Mouse (Mus musculus) forebrain, postnatal 0 days (tissue): ENCODE data around the gene Klf15. TPM values are rescaled to one million over a fixed set of nuclear protein-coding genes. Genes with fewer than 3 reads are reported as not detected.

Source experiments
- ATAC-seq: fragments of 200-750 bp; cut with Nextera tagmentation; 2 replicates; pipeline ENCODE4 v1.8.0; 2017; ENCODE audit warnings: mild to moderate bottlenecking, moderate library complexity
- DNase-seq: peaks from one replicate; pipeline ENCODE4 v3.0.0-alpha.2; 2015
- H3K27ac ChIP-seq: fragments of 300-500 bp; sonication (generic); 2 replicates; pipeline ENCODE4 v1.5.1; 2014; ENCODE audit warnings: low read depth, mild to moderate bottlenecking, antibody characterized with exemption, low read length, moderate library complexity, mixed read lengths
- H3K27me3 ChIP-seq: fragments of 300-500 bp; sonication (generic); 2 replicates; pipeline ENCODE4 v1.6.1; 2014; ENCODE audit warnings: mild to moderate bottlenecking, low read length, mixed read lengths; ENCODE audit not compliant: insufficient read depth
- H3K36me3 ChIP-seq: fragments of 300-500 bp; sonication (generic); 2 replicates; pipeline ENCODE4 v1.6.1; 2014; ENCODE audit warnings: mild to moderate bottlenecking, moderate library complexity; ENCODE audit not compliant: insufficient read depth
- H3K4me1 ChIP-seq: fragments of 300-500 bp; sonication (generic); 2 replicates; pipeline ENCODE4 v1.6.1; 2014; ENCODE audit warnings: antibody characterized with exemption; ENCODE audit not compliant: insufficient read depth
- H3K4me2 ChIP-seq: fragments of 300-500 bp; sonication (generic); 2 replicates; pipeline ENCODE4 v1.6.1; 2014; ENCODE audit warnings: low read depth, mild to moderate bottlenecking, moderate library complexity
- H3K4me3 ChIP-seq: fragments of 300-500 bp; sonication (generic); 2 replicates; pipeline ENCODE4 v1.5.1; 2014; ENCODE audit warnings: low read depth, low read length, mixed read lengths
- H3K9ac ChIP-seq: fragments of 300-500 bp; sonication (generic); 2 replicates; pipeline ENCODE4 v1.6.1; 2014; ENCODE audit warnings: mild to moderate bottlenecking
- H3K9me3 ChIP-seq: fragments of 300-500 bp; sonication (generic); 2 replicates; pipeline ENCODE4 v1.6.1; 2016; ENCODE audit warnings: low read length
- CTCF ChIP-seq: sonication (generic); IDR thresholded peaks from 2 replicates; pipeline ENCODE4 v1.5.1; 2016; ENCODE audit warnings: antibody characterized with exemption, control low read depth, low read depth
- WGBS: fragments of 180-500 bp; shearing (Covaris S2); extraction: QIAGEN DNeasy Blood & Tissue Kit; methylation state at CpG from one replicate; pipeline ENCODE4 v1.1.7; 2014; 5-methylcytosine and 5-hydroxymethylcytosine counted together
- polyA plus RNA-seq: library from polyadenylated mRNA; unstranded; fragments of >200 nt; fragmentation: Nextera tagmentation; extraction: Ambion mirVana; gene quantifications from 2 replicates; pipeline ENCODE4 v1.2.1, GENCODE M21; 2015
- total RNA-seq: library from RNA; depleted of rRNA; stranded (reverse); fragments of >200 nt; gene quantifications from 2 replicates; pipeline ENCODE4 v1.2.3, GENCODE M21; 2014

The Klf15 gene
- total and polyA plus RNA-seq, 2 experiments from 2014 or later: 17.5 to 24.6 TPM

DNA sequence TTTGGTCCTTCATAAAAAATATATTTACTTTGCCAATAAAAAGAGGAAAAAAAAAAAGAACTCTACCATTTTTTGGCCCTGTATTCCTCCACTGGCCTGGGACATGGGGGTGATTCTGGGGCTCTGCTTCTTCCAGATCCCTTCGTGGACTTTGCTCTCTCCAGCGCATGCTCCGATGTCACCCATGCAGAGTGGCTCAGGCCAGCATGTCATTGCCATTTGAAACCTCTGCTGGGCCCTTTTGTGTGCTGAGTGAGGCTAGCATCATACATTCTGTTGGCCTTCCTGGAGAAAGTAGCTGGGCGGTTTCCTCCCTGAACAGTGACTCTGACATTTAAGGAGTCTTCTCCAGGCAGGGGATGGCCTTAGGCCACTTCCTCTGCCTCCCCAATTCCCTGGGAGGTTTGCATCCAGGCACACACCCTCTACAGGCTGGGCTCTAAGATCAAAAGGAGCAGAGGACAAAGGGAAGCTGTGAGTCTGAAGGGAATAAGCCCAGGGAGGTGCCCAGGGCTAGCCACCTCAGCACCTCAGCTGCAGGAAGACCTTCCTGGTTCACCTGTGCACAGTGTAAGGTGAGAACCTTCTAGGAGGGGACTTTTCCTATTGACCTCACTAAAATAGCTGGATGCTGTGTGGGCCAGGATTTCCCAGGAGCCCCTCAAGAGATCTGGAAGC lies 12.9 kb downstream of the Klf15 start:
- Histone ChIP-seq H3K36me3 (no peaks in the 10 kb centered on the region), H3K4me3 (no peak overlapping the region), H3K9me3 (no peaks in the 10 kb centered on the region), H3K27me3 (no peaks in the 10 kb centered on the region), H3K9ac (no peak overlapping the region), H3K27ac (no peak overlapping the region), H3K4me2 (no peak overlapping the region), H3K4me1 (no peaks in the 10 kb centered on the region)
- DNase-seq: no peak
- TF ChIP-seq CTCF: no peak
- ATAC-seq: no peak
- 78% methylated on average over 4 of the region's 4 CpGs for WGBS

DNA sequence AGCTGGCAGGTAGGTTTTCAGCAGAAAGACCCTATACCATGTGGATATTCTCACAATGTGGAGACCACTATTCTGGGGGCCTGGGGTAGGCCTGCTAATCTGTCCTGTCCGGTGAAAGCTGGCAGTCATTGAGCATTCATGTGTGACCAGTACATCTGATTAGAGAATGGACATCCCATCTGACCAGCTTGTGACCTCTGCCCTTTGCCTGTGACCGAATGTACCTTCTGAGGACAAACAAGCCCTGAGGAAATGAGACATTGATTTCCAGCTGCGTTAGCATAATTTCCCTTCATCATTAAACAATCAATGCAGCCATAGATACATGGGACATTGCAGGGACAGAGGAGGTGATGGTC lies 13.5 kb downstream of the Klf15 start:
- H3K9ac ChIP-seq: no peak overlapping the region
- H3K27me3 ChIP-seq: no peaks in the 10 kb centered on the region
- ATAC-seq: no peak
- H3K9me3 ChIP-seq: no peaks in the 10 kb centered on the region
- H3K27ac ChIP-seq: no peak overlapping the region
- 77% methylated on average over 3 of the region's 3 CpGs for WGBS
- TF ChIP-seq CTCF: no peak
- H3K4me1 ChIP-seq: no peaks in the 10 kb centered on the region
- no peak overlapping the region for H3K4me3 ChIP-seq
- no peaks in the 10 kb centered on the region for H3K36me3 ChIP-seq
- H3K4me2 ChIP-seq: no peak overlapping the region
- DNase-seq: no peak

GRCm38 (mm10) chr6:90476941-90477518 lies 14.7 kb downstream of the Klf15 start:
- DNase-seq (peak; percentile 27), ATAC-seq (peak; percentile 85)
- Histone ChIP-seq H3K4me2 (no peak overlapping the region), H3K36me3 (no peaks in the 10 kb centered on the region), H3K9me3 (no peaks in the 10 kb centered on the region), H3K9ac (no peak overlapping the region), H3K27me3 (no peaks in the 10 kb centered on the region), H3K27ac (no peak overlapping the region), H3K4me3 (no peak overlapping the region), H3K4me1 (no peaks in the 10 kb centered on the region)
- no peak for TF ChIP-seq CTCF
- 54% methylated on average over 14 of the region's 14 CpGs for WGBS

DNA sequence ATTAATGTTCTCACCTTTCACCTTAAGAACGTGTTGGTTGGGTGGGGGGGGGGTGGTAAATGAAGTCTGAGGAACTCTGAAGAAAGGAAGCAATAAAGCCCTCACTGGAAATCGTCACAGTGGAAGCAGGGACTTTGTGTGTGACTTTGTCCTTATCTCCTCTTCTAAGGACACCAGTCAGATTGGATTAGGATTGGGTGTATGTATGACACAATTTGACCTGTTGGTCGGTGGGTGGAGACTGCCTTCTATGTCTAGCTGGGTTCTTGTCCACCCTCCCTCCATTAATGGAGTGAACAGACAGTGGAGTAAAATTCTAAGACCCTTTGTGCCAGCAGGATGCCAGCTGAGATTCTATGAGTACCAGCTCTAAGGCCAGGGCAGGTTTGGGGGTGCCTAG lies 21.9 kb downstream of the Klf15 start:
- no peak for TF ChIP-seq CTCF
- no peak overlapping the region for H3K4me2 ChIP-seq
- H3K27me3 ChIP-seq: no peaks in the 10 kb centered on the region
- H3K36me3 ChIP-seq: no peaks in the 10 kb centered on the region
- no peaks in the 10 kb centered on the region for H3K9me3 ChIP-seq
- ATAC-seq (no peak), DNase-seq (no peak)
- H3K27ac ChIP-seq: no peak overlapping the region
- H3K4me1 ChIP-seq: no peaks in the 10 kb centered on the region
- no peak overlapping the region for H3K4me3 ChIP-seq
- 79% methylated on average over 3 of the region's 3 CpGs for WGBS
- no peak overlapping the region for H3K9ac ChIP-seq

- Histone ChIP-seq H3K4me3 (no peak overlapping the region), H3K9ac (no peak overlapping the region), H3K9me3 (no peaks in the 10 kb centered on the region), H3K27ac (no peak overlapping the region; the same call in 1 of the 2 replicates), H3K4me2 (no peak overlapping the region), H3K36me3 (no peaks in the 10 kb centered on the region), H3K4me1 (no peaks in the 10 kb centered on the region), H3K27me3 (no peaks in the 10 kb centered on the region)
- no peak for TF ChIP-seq CTCF
- 69% methylated on average over 5 of the region's 5 CpGs for WGBS
- no peak for ATAC-seq
- no peak for DNase-seq
These were observed 22.5 kb downstream of the Klf15 start for GRCm38 (mm10) chr6:90484876-90485275.

GRCm38 (mm10) chr6:90486176-90486921 lies 24.0 kb downstream of the Klf15 start, which contains the start of gene Aldh1l1:
Gene Aldh1l1 (plus strand): TSS chr6:90486427.
- H3K9ac ChIP-seq: no peak within 1 kb of the TSS
- 87% methylated on average over 12 of the region's 12 CpGs for WGBS

GRCm38 (mm10) chr6:90487531-90487930 lies 25.2 kb downstream of the Klf15 start:
- 94% methylated on average over 1 of the region's 1 CpGs for WGBS
- no peaks in the 10 kb centered on the region for H3K4me1 ChIP-seq
- no peaks in the 10 kb centered on the region for H3K27me3 ChIP-seq
- no peak overlapping the region for H3K27ac ChIP-seq
- H3K9ac ChIP-seq: no peak overlapping the region
- TF ChIP-seq CTCF: no peak
- ATAC-seq (no peak), DNase-seq (no peak)
- no peak overlapping the region for H3K4me2 ChIP-seq
- H3K36me3 ChIP-seq: no peaks in the 10 kb centered on the region
- H3K9me3 ChIP-seq: no peaks in the 10 kb centered on the region
- no peak overlapping the region for H3K4me3 ChIP-seq

More at GRCm38 (mm10) chr6:90486176-90486921, 24.0 kb downstream of the Klf15 start, which contains the start of gene Aldh1l1:
- ATAC-seq (no peak), DNase-seq (no peak)
- Histone ChIP-seq H3K27ac (no peak within 1 kb of the TSS), H3K36me3 (no peaks in the 10 kb centered on the region), H3K4me1 (no peaks in the 10 kb centered on the region), H3K9me3 (no peaks in the 10 kb centered on the region), H3K4me2 (no peak within 1 kb of the TSS), H3K4me3 (no peak within 1 kb of the TSS), H3K27me3 (no peaks in the 10 kb centered on the region)
- no peak for TF ChIP-seq CTCF
